Mouse (Mus musculus) cerebellum, postnatal 14 days (tissue): ENCODE results near the gene Plekhh1.
A peak's percentile ranks its signal among the peaks of the same experiment; 100 is the strongest.
"Not testable (repeated sequence)": the region's sequence is repeated elsewhere in the genome, so short reads cannot be mapped to it uniquely, and the experiment has no call there.

Experiments
- DNase-seq, 2 experiments: peaks; one replicate each; pipeline ENCODE4 v3.0.0; 2021; ENCODE audit warnings: mixed read lengths in 2 of 2

Plekhh1 gene

GRCm38 (mm10) chr12:79028911-79029861, at the start of gene Plekhh1:
Gene Plekhh1 (plus strand): TSS chr12:79029163.
- peak; percentile 42 to 46 for DNase-seq

- no peak for DNase-seq
Observed at GRCm38 (mm10) chr12:78980683-78981091, 48.3 kb upstream of the Plekhh1 start.

GRCm38 (mm10) chr12:78981131-78981530, 47.8 kb upstream of the Plekhh1 start:
- no peak for DNase-seq

GRCm38 (mm10) chr12:78981938-78982825, 46.8 kb upstream of the Plekhh1 start:
- no peak for DNase-seq

- no peak for DNase-seq
Observed at GRCm38 (mm10) chr12:78983296-78984034, 45.5 kb upstream of the Plekhh1 start.

- DNase-seq = peak; percentile 67 to 83
Observed at GRCm38 (mm10) chr12:78984035-78984432, 44.9 kb upstream of the Plekhh1 start.

GRCm38 (mm10) chr12:78987581-78988081, 41.3 kb upstream of the Plekhh1 start:
- DNase-seq = peak; percentile 62 to 73

- DNase-seq = no peak
Observed at GRCm38 (mm10) chr12:78996271-78996670, 32.7 kb upstream of the Plekhh1 start.

GRCm38 (mm10) chr12:78996711-78997110, 32.3 kb upstream of the Plekhh1 start:
- DNase-seq = no peak

GRCm38 (mm10) chr12:79002406-79002805, 26.6 kb upstream of the Plekhh1 start:
- no peak for DNase-seq

GRCm38 (mm10) chr12:79002978-79003377, 26.0 kb upstream of the Plekhh1 start:
- DNase-seq = no peak

- peak; percentile 63 to 69 for DNase-seq
Observed at GRCm38 (mm10) chr12:79005456-79005855, 23.5 kb upstream of the Plekhh1 start.

- peak; percentile 57 to 59 for DNase-seq
Observed at GRCm38 (mm10) chr12:79006076-79006475, 22.9 kb upstream of the Plekhh1 start.

GRCm38 (mm10) chr12:79006478-79007125, 22.4 kb upstream of the Plekhh1 start:
- DNase-seq = peak; percentile 75 to 80

GRCm38 (mm10) chr12:79007126-79007753, 21.7 kb upstream of the Plekhh1 start, which contains the start of gene Tmem229b:
Gene Tmem229b (minus strand): TSS chr12:79007627.
- DNase-seq = peak; percentile 83 to 86

GRCm38 (mm10) chr12:79010569-79010968, 18.4 kb upstream of the Plekhh1 start:
- no peak for DNase-seq

GRCm38 (mm10) chr12:79016109-79016508, 12.9 kb upstream of the Plekhh1 start:
- no peak for DNase-seq

- DNase-seq = no peak
Observed at GRCm38 (mm10) chr12:79017994-79018399, 11.0 kb upstream of the Plekhh1 start.

GRCm38 (mm10) chr12:79021902-79022301, 7.1 kb upstream of the Plekhh1 start:
- peak; percentile 28 to 43 for DNase-seq

- peak; percentile 82 to 83 for DNase-seq
Observed at GRCm38 (mm10) chr12:79022882-79023281, 6.1 kb upstream of the Plekhh1 start.

GRCm38 (mm10) chr12:79027526-79027925, 1.4 kb upstream of the Plekhh1 start:
- not testable (repeated sequence) for DNase-seq
